21 mouse cellular contexts compared by ENCODE assay signal in the genomic region with DNA sequence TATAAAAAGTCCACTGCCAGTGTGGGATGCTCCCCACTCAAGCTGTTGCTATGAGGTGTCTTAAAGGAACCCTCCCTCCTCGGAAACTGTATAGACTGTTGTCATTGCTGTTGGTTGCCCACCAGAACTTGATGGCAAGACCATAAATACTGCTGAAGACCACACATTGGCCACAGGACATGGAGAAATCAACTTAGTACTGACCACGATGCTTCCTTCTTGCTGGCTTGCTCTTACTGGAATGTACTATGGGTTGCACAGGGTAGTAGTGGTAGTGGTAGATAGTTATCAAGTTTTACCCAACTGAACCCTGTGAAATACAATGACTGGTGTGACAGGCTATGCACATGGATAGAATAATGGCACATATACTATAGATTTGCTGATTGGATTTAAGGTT. TPM values are rescaled to one million over a fixed set of nuclear protein-coding genes. Genes with fewer than 3 reads are reported as not detected.
DNase-seq lines count a peak whose midpoint lies in the region; ATAC-seq lines count a peak whose summit lies in the region.
"Had no signal": no experiment of that assay in that cellular context is flagged by ENCODE, and none has a peak within 500 bp of the region (broad histone marks: within the 10 kb centered on the region; RNA-seq: fewer than 3 reads in every experiment).

No protein-coding gene starts in this region.

- DNase-seq in frontal cortex, postnatal 10 days (ENCODE audit: low spot score in 2 of 2): no peak
- peak; percentile 6 for DNase-seq in brain, adult 2 months (ENCODE audit: low read depth, low spot score)
- no peak for DNase-seq in cerebellum, adult 9-10 months
- DNase-seq in layer of hippocampus, postnatal 25 days (ENCODE audit: extremely low spot score in 1 of 2, low spot score in 1 of 2): no peak
- no peak for DNase-seq in layer of hippocampus, adult 9-11 months
- DNase-seq: adrenal gland, adult 8-10 months; adrenal gland, postnatal 14 days; adrenal gland, postnatal 36 days; cerebellum, adult 11 months; cerebellum, adult 18-20 months; cerebellum, adult 8-10 months; cerebellum, postnatal 10 days; cerebellum, postnatal 25 days; embryo, embryonic 11 days; forebrain, postnatal 0 days had no signal

- ATAC-seq in frontal cortex, adult (ENCODE audit: low TSS enrichment): peak; percentile 77
- ATAC-seq in granulocyte monocyte progenitor cell, adult 5-6 weeks (replicated peaks; ENCODE audit: poor library complexity, severe bottlenecking): peak; percentile 46
- peak; percentile 59 for ATAC-seq in megakaryocyte progenitor cell, adult 5-6 weeks (replicated peaks; ENCODE audit: poor library complexity)
- ATAC-seq: activated CD4-positive, CD25-positive, alpha-beta regulatory T cell, adult 4 months; forebrain, embryonic 14.5 days; forebrain, postnatal 0 days; Patski had no signal

RNA-seq across cellular contexts. Expression of gene Ncapg, which starts 37.1 kb away (rescaled TPM):
- 48.1 and 51.3 TPM in 2 replicates for total RNA-seq in granulocyte monocyte progenitor cell, adult 5-6 weeks (2014; fragmentation: Nextera tagmentation)
- total RNA-seq in granulocyte monocyte progenitor cell, adult 5-6 weeks (2017): 80.9 and 94.9 TPM in 2 replicates
- 76.7 and 107 TPM in 2 replicates for total RNA-seq in megakaryocyte progenitor cell, adult 5-6 weeks (2015)
- 70.5 and 82.4 TPM in 2 replicates for total RNA-seq in megakaryocyte progenitor cell, adult 5-6 weeks (2017)
- total RNA-seq in layer of hippocampus, postnatal 25 days (2021): 1 to 10 TPM in 1 of 2 experiments, under 1 TPM in 1; 0.54 to 1.1 TPM

Comparison
In these comparisons a context has a peak if more than half of its experiments do, and no peak if none do; other contexts are left out.
1. RNA of gene Ncapg, which starts 37.1 kb away (total RNA-seq): 70.5 to 107 TPM in megakaryocyte progenitor cell, adult 5-6 weeks and 48.1 to 94.9 TPM in granulocyte monocyte progenitor cell, adult 5-6 weeks; 0.54 to 1.1 TPM in layer of hippocampus, postnatal 25 days; every median in the first group is over 10 times any median in the second.
2. Peak in every context shown above with its lines, with median percentiles within 50 percentile points of each other: ATAC-seq.